20 mouse cellular contexts compared by ENCODE assay signal in genomic region chr12:75979079-75979478, GRCm38 (mm10).
DNase-seq lines count a peak whose midpoint lies in the region; ATAC-seq and TF ChIP-seq lines count a peak whose summit lies in the region.
"Had no signal": no experiment of that assay in that cellular context is flagged by ENCODE, and none has a peak within 500 bp of the region (broad histone marks: within the 10 kb centered on the region; RNA-seq: fewer than 3 reads in every experiment).

No protein-coding gene starts in this region.

- 56% methylated on average over 5 of the region's 5 CpGs for WGBS in kidney, postnatal 0 days

- POLR2A ChIA-PET in Patski (lab: Charles Lee) = interaction anchor here (0.6 to 1.6 kb wide), 3 partner anchors 14 to 107 kb away, joined by 3 to 7 read pairs (median 3); no protein-coding TSS in a partner anchor

- in situ Hi-C loops in Patski (cut with MboI; ENCODE audit: low pct_unique_long_range_greater_than_20kb) = no loop called here

- H3K36me3 ChIP-seq in kidney, postnatal 0 days (ENCODE audit: insufficient read depth, low read length) = peaks cover 27% of the 10 kb centered on the region; the same call in 1 of the 2 replicates

- no peak overlapping the region for H3K4me3 ChIP-seq in kidney, postnatal 0 days (replicated peaks; ENCODE audit: low read depth, low read length)
- H3K4me3 ChIP-seq: erythroblast, embryonic 14.5 days; forebrain, embryonic 15.5 days; heart, embryonic 10.5 days; layer of hippocampus, adult 2 months; stomach, embryonic 15.5 days had no signal

- no peaks in the 10 kb centered on the region for H3K27me3 ChIP-seq in Patski
- H3K27me3 ChIP-seq in kidney, postnatal 0 days (ENCODE audit: insufficient read depth, low read length) = no peaks in the 10 kb centered on the region
- H3K27me3 ChIP-seq: forebrain, embryonic 15.5 days; stomach, embryonic 15.5 days had no signal

- H3K27ac ChIP-seq in kidney, postnatal 0 days = peak overlapping the region; percentile 55; the same call in 1 of the 2 replicates
- H3K27ac ChIP-seq: forebrain, embryonic 15.5 days; gastrocnemius, adult 2 months; heart, embryonic 10.5 days; hindbrain, embryonic 14.5 days; layer of hippocampus, adult 2 months; stomach, embryonic 15.5 days had no signal

- DNase-seq in Patski (ENCODE audit: low read depth, low spot score) = peak; percentile 90
- peak; percentile 56 for DNase-seq in kidney, adult 18-20 months
- peak; percentile 66 for DNase-seq in kidney, postnatal 0 days (ENCODE audit: low spot score)
- DNase-seq in lung, postnatal 10 days = peak; percentile 24
- DNase-seq in retina, embryonic 14.5 days (ENCODE audit: low spot score) = no peak
- DNase-seq: cerebellum, adult 2 months; gastrocnemius, adult 2 months; heart, postnatal 14 days; liver, postnatal 0 days; right cerebral cortex, postnatal 25 days; thymus, adult 18-20 months; thymus, postnatal 4 days had no signal

- no peaks in the 10 kb centered on the region; the same call in 1 of the 2 replicates for H3K4me1 ChIP-seq in kidney, postnatal 0 days (replicated peaks; ENCODE audit: insufficient read depth, low read length)
- H3K4me1 ChIP-seq: forebrain, embryonic 15.5 days; stomach, embryonic 15.5 days had no signal

- ATAC-seq in Patski = peak; percentile 92
- ATAC-seq in kidney, postnatal 0 days (replicated peaks; ENCODE audit: low FRiP score, low read depth) = peak; percentile 89
- ATAC-seq in megakaryocyte progenitor cell, adult 5-6 weeks (replicated peaks; ENCODE audit: poor library complexity) = no peak
- no peak for ATAC-seq in erythroblast, adult 5-6 weeks (replicated peaks; ENCODE audit: low FRiP score, poor library complexity, severe bottlenecking)
- ATAC-seq: forebrain, embryonic 15.5 days; liver, postnatal 0 days had no signal

- CTCF ChIA-PET in Patski (lab: Charles Lee) = interaction anchor here (1.4 to 2.2 kb wide), 2 partner anchors 14 to 16 kb away, joined by 4 to 6 read pairs; no protein-coding TSS in a partner anchor

- no peak for TF ChIP-seq CTCF in Patski (IDR thresholded peaks at IDR 0.05)
- no peak for TF ChIP-seq CTCF in kidney, postnatal 0 days (IDR thresholded peaks at IDR 0.05; ENCODE audit: low read depth)

- H3K9ac ChIP-seq in kidney, postnatal 0 days (ENCODE audit: low read depth, low read length) = no peak overlapping the region
- H3K9ac ChIP-seq: forebrain, embryonic 15.5 days; hindbrain, embryonic 14.5 days; liver, postnatal 0 days; stomach, embryonic 15.5 days had no signal

- H3K9me3 ChIP-seq in kidney, postnatal 0 days (replicated peaks; ENCODE audit: low read length) = no peaks in the 10 kb centered on the region
- H3K9me3 ChIP-seq: forebrain, embryonic 15.5 days; heart, embryonic 10.5 days; stomach, embryonic 15.5 days had no signal

- H3K4me2 ChIP-seq in kidney, postnatal 0 days (ENCODE audit: low read length) = no peak overlapping the region
- H3K4me2 ChIP-seq: forebrain, embryonic 15.5 days; hindbrain, embryonic 14.5 days; stomach, embryonic 15.5 days had no signal

Comparison
In these comparisons a context has a peak if more than half of its experiments do, and no peak if none do; other contexts are left out.
1. ATAC-seq: peak in Patski (single experiment) and kidney, postnatal 0 days (single experiment); none in megakaryocyte progenitor cell, adult 5-6 weeks (single experiment) and erythroblast, adult 5-6 weeks (single experiment).